Mouse (Mus musculus) embryonic fibroblast, embryonic 13.5 days (primary cell): ENCODE results near the gene Rundc3a.

ENCODE experiments used
- CTCF ChIP-seq: IDR thresholded peaks from 2 replicates; pipeline ENCODE4 v1.5.1; 2011; ENCODE audit warnings: mild to moderate bottlenecking, control low read depth, low read length, moderate library complexity, borderline replicate concordance; ENCODE audit not compliant: insufficient read depth
- POLR2A ChIP-seq: IDR thresholded peaks from 2 replicates; pipeline ENCODE4 v1.6.1; 2011; ENCODE audit warnings: low read depth, mild to moderate bottlenecking, control low read depth, low read length, moderate library complexity

GRCm38 (mm10) chr11:102399610-102400072 lies 6.4 kb downstream of the Rundc3a start:
- TF ChIP-seq POLR2A (no peak), CTCF (no peak)
